Mouse (Mus musculus) hindbrain, embryonic 13.5 days (tissue): ENCODE results near the gene Tex14. TPM values are rescaled to one million over a fixed set of nuclear protein-coding genes. Genes with fewer than 3 reads are reported as not detected.

ENCODE experiments used
- ATAC-seq: fragments of 200-750 bp; cut with Nextera tagmentation; 2 replicates; pipeline ENCODE4 v1.8.0; 2017; ENCODE audit warnings: moderate TSS enrichment; ENCODE audit not compliant: low FRiP score
- H3K27ac ChIP-seq: fragments of 300-500 bp; sonication (generic); 2 replicates; pipeline ENCODE4 v1.5.1; 2015; ENCODE audit warnings: inconsistent platforms, mild to moderate bottlenecking, moderate library complexity
- H3K27me3 ChIP-seq: fragments of 300-500 bp; sonication (generic); 2 replicates; pipeline ENCODE4 v1.6.1; 2015; ENCODE audit warnings: mild to moderate bottlenecking, inconsistent platforms
- H3K36me3 ChIP-seq: fragments of 300-500 bp; sonication (generic); 2 replicates; pipeline ENCODE4 v1.6.1; 2015; ENCODE audit warnings: mild to moderate bottlenecking, inconsistent platforms
- H3K4me1 ChIP-seq: fragments of 300-500 bp; sonication (generic); replicated peaks from 2 replicates; pipeline ENCODE4 v1.6.1; 2015; ENCODE audit warnings: inconsistent platforms
- H3K4me2 ChIP-seq: fragments of 300-500 bp; sonication (generic); 2 replicates; pipeline ENCODE4 v1.6.1; 2015; ENCODE audit warnings: inconsistent platforms, mild to moderate bottlenecking, moderate library complexity
- H3K4me3 ChIP-seq: fragments of 300-500 bp; sonication (generic); 2 replicates; pipeline ENCODE4 v1.5.1; 2015; ENCODE audit warnings: mild to moderate bottlenecking, inconsistent platforms
- H3K9ac ChIP-seq: fragments of 300-500 bp; sonication (generic); 2 replicates; pipeline ENCODE4 v1.6.1; 2015; ENCODE audit warnings: mild to moderate bottlenecking, inconsistent platforms
- H3K9me3 ChIP-seq: fragments of 300-500 bp; sonication (generic); 2 replicates; pipeline ENCODE4 v1.6.1; 2016; ENCODE audit warnings: inconsistent platforms
- WGBS: fragments of 180-500 bp; shearing (Covaris S2); methylation state at CpG from one replicate; pipeline ENCODE4 v1.1.7; 2015; 5-methylcytosine and 5-hydroxymethylcytosine counted together
- polyA plus RNA-seq: library from polyadenylated mRNA; unstranded; fragments of >200 nt; fragmentation: Nextera tagmentation; extraction: Ambion mirVana; gene quantifications from 2 replicates; pipeline ENCODE4 v1.2.1, GENCODE M21; 2015

Tex14 gene
- polyA plus RNA-seq, 1 experiment from 2014 or later = 1.00 TPM

DNA sequence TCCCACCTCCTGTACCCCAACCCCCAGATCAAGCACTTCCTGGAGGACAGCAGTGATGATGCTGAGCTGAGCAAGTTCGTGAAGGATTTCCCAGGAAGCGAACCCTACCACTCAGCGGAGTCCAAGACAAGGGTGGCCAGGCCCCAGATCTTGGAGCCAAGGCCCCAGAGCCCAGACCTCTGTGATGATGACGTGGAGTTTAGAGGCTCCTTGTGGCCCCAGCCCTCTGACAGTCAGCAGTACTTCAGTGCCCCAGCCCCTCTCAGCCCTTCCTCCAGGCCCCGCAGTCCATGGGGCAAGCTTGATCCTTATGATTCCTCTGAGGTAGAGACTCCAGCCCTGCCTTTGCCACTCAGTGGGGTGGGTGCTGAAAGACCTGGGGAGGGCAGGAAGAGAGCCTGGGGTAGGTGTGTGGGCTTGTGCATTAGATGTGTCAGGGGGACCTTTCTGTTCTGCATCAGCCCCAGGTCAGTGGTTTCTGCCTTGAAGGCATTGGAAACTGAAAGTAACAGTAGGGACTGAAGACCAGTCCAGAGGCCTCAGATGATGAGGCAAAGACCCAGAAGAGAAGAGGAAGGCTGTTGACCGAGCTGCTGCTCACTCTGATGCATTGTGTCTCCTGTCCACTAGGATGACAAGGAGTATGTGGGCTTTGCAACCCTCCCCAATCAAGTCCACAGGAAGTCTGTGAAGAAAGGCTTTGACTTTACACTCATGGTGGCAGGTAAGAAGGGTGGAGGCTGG is 178.6 kb downstream of the Tex14 start:
- Histone ChIP-seq H3K9ac (no peak overlapping the region), H3K4me2 (no peak overlapping the region), H3K36me3 (no peaks in the 10 kb centered on the region), H3K4me1 (peaks cover 10% of the 10 kb centered on the region), H3K9me3 (no peaks in the 10 kb centered on the region), H3K27me3 (no peaks in the 10 kb centered on the region), H3K27ac (no peak overlapping the region), H3K4me3 (no peak overlapping the region)
- WGBS = 85% methylated on average over 6 of the region's 6 CpGs
- no peak for ATAC-seq

DNA sequence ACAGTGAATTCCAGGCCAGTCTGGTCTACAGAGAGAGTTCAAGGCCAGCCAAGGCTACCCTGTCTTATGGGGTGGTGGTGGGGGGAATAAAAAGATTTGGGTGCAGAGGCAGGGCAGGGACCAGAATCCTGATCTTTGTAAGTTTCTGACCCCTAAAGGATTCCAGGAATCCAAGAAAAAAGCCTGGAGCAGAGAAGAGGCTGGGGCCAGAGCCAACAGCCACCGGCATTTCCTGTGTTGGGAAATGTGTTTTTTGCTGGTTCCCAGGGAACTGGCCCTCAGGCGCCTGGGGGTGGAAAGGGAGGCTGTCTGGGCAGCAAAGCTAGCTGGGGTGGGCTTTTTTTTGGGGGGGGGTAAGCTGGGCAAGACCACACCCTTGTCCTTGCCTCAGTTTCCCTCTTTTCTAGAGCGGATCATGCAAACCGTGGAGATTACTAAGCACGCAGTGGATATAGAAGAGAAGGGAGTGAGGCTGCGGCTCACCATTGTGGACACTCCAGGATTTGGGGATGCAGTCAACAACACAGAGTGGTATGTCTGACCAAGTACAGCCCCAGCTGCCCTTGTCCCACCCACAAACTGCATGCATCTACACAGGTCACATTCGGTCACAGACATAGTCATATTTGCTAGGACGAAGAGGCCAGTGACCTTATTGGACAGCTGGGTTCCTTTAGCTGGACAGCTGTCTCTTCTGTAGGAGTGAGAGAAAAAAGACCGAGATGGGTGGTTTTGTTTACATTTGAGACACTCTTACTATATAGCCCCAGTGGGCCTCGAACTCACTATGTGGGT is 180.0 kb downstream of the Tex14 start:
- 85% methylated on average over 10 of the region's 10 CpGs for WGBS
- Histone ChIP-seq H3K4me3 (no peak overlapping the region), H3K4me1 (peaks cover 12% of the 10 kb centered on the region), H3K36me3 (no peaks in the 10 kb centered on the region), H3K9me3 (no peaks in the 10 kb centered on the region), H3K9ac (no peak overlapping the region), H3K27me3 (no peaks in the 10 kb centered on the region), H3K4me2 (no peak overlapping the region), H3K27ac (no peak overlapping the region)
- ATAC-seq = no peak

DNA sequence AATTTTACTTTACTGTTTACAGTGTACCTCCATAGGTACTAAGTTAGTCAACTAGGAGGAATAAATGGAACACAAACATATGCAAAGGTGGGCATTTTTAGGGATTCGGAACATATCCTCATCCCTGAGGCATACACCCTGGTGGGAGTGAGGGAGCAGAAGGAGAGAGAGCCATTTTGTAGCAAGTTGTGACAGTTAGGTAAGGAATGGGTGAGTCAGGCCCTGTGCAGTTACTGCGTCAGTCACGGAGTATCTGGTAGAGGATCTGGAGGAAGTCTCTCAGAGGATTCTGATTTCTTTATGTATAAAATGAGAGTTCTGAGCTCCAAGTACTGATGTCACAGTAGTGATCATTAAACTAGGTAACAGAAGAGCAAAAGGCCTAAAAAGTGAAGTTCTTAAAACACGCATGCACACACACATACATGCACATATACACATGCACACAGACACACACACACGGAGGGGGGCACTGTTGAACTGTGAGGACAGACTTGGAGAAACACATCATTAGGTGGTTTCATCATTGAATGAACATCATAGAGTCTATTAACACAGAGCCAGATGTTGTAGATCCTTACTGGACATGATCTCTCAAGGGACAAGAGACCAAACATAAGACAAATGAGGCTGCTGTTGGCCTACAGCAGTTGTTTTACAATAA is 182.5 kb downstream of the Tex14 start:
- H3K9ac ChIP-seq = no peak overlapping the region
- 96% methylated on average over 5 of the region's 5 CpGs for WGBS
- peaks cover 25% of the 10 kb centered on the region for H3K4me1 ChIP-seq
- ATAC-seq = no peak
- no peaks in the 10 kb centered on the region for H3K36me3 ChIP-seq
- H3K27ac ChIP-seq = no peak overlapping the region
- H3K4me3 ChIP-seq = no peak overlapping the region
- H3K9me3 ChIP-seq = no peaks in the 10 kb centered on the region
- no peak overlapping the region for H3K4me2 ChIP-seq
- no peaks in the 10 kb centered on the region for H3K27me3 ChIP-seq

DNA sequence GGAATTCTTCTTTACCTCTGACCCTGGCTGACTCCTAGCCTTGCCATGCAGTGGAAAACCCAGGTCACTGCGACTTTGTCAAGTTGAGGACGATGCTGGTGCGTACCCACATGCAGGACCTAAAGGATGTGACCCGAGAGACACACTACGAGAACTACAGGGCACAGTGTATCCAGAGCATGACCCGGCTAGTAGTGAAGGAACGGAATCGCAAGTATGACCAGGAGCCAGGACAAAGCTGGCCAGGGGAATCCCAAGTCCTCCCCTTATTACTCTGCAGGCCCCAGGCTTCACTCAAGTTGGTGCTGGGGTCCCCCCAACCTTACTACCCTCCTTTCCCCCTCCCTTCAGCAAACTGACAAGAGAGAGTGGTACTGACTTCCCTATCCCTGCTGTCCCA is 184.7 kb downstream of the Tex14 start:
- peaks cover 42% of the 10 kb centered on the region for H3K4me1 ChIP-seq
- no peaks in the 10 kb centered on the region; the same call in 1 of the 2 replicates for H3K36me3 ChIP-seq
- peak overlapping the region; percentile 29; the same call in 1 of the 2 replicates for H3K9ac ChIP-seq
- 89% methylated on average over 8 of the region's 8 CpGs for WGBS
- peak overlapping the region; percentile 87; the same call in 1 of the 2 replicates for H3K4me2 ChIP-seq
- no peak overlapping the region for H3K27ac ChIP-seq
- no peaks in the 10 kb centered on the region for H3K9me3 ChIP-seq
- H3K27me3 ChIP-seq = no peaks in the 10 kb centered on the region
- no peak for ATAC-seq
- H3K4me3 ChIP-seq = no peak overlapping the region

DNA sequence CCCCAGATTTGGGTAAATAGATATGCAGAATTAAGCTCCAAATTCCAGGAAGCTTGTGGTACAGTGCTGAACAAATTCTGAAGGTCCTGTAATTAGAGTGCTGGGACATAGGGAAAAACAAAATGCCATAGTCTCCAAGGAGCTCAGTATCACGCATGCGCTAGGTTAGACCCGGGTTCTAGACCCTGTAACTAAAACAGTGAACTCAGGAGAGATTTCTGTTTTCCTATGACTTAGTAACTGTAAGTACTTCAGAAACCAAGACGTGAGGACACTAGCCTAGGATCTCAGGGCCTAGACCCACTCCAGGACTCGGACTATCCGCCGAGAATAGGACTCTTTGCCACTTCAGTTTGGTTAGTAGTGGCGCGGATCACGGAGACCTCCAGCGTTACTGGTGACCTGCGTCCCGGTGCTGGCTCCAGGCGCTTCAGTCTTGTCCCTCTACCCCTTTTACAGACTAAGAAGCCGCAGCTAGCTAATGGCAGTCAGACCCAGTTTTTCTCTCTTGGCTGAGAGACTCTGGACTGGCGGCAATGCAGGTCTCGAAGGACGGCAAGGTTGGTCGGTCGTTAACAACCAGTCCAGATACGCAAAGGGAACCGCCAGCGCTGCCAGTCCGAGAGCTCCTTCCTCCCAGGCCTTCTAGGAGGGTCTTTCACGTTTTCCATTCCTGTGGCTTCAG is 186.1 kb downstream of the Tex14 start:
- ATAC-seq = no peak
- 2% methylated on average over 25 of the region's 25 CpGs for WGBS

DNA sequence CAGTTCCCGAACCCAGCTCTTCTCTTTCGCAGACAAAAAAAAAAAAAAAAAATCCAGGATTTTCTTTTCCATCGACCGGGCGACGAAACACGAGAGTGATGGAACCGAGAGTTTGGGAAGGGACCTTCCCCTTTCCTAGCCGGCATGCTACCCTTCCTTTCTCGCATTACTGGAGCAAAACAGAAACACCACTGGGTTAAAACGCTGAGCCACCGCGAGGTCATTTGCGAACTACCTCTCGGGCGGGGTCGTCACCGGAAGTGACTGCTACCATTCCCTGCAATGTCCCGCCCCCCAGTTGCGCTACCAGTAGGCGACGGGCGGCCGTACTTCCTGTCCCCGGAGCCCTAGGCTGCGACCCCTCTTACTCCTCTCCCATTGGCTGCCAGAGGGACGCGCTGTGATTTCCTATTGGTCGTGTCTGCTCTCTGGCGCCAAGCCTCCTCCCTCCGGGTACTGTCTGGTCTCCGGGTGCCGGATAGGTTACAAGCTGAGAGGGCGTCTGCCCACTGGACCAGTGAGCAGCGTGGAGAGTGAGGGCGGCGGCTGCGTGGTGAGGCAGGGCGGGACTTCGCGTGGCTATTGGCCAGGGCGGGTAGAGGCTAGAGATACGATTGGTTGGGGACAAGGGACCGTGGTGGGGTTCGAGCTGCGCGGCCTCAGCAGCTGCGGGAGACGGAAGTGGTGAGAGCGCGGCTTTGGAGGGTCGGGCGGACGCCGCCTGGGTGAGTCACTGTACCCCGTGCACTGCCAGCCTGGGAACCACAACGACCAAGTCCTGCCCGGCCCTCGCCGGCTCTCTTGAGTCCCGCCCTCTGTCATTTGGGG is 186.9 kb downstream of the Tex14 start, which contains the start of gene Mtmr4:
Mtmr4 (plus strand) TSS at position 637 of the 828 bp plus-strand sequence.
- Histone ChIP-seq H3K36me3 (no peaks in the 10 kb centered on the region; the same call in 1 of the 2 replicates), H3K9me3 (no peaks in the 10 kb centered on the region), H3K27me3 (no peaks in the 10 kb centered on the region), H3K4me3 (peak within 1 kb of the TSS; percentile 75), H3K4me2 (peak within 1 kb of the TSS; percentile 87), H3K4me1 (peaks cover 60% of the 10 kb centered on the region), H3K9ac (peak within 1 kb of the TSS; percentile 92), H3K27ac (peak within 1 kb of the TSS; percentile 93)
- ATAC-seq = peak; percentile 98
- WGBS = under 1% methylated on average over 60 of the region's 61 CpGs

More for the DNA sequence above, 186.1 kb downstream of the Tex14 start:
- Histone ChIP-seq H3K27ac (peak overlapping the region; percentile 92), H3K27me3 (no peaks in the 10 kb centered on the region), H3K4me3 (peak overlapping the region; percentile 75), H3K4me2 (peak overlapping the region; percentile 87), H3K9ac (peak overlapping the region; percentile 92), H3K9me3 (no peaks in the 10 kb centered on the region), H3K36me3 (no peaks in the 10 kb centered on the region; the same call in 1 of the 2 replicates), H3K4me1 (peaks cover 52% of the 10 kb centered on the region)

DNA sequence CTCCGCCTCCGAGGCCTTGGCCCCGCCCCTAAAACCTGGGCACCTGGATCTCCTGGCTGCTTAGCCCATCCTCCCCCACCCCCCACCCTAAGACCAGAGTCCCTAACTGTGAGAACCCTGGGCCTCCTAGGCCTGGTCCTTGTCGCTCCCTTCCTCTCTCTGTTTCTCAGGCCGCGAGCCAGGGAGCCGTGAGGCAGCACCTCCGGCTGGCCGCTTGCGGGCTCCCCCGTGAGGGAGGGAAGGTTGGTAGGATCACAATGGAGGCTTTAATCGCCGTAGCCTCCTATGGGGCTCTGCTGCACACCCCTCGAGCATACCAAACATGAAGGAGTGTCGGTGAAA is 187.5 kb downstream of the Tex14 start:
- ATAC-seq = peak; percentile 49; the same call in 1 of the 2 replicates
- no peaks in the 10 kb centered on the region for H3K27me3 ChIP-seq
- peak overlapping the region; percentile 77 for H3K9ac ChIP-seq
- WGBS = 0% methylated on average over 12 of the region's 15 CpGs
- peak overlapping the region; percentile 73 for H3K4me2 ChIP-seq
- H3K36me3 ChIP-seq = peaks cover 5% of the 10 kb centered on the region
- H3K4me3 ChIP-seq = peak overlapping the region; percentile 75
- H3K27ac ChIP-seq = peak overlapping the region; percentile 93
- H3K4me1 ChIP-seq = peaks cover 66% of the 10 kb centered on the region
- no peaks in the 10 kb centered on the region for H3K9me3 ChIP-seq

DNA sequence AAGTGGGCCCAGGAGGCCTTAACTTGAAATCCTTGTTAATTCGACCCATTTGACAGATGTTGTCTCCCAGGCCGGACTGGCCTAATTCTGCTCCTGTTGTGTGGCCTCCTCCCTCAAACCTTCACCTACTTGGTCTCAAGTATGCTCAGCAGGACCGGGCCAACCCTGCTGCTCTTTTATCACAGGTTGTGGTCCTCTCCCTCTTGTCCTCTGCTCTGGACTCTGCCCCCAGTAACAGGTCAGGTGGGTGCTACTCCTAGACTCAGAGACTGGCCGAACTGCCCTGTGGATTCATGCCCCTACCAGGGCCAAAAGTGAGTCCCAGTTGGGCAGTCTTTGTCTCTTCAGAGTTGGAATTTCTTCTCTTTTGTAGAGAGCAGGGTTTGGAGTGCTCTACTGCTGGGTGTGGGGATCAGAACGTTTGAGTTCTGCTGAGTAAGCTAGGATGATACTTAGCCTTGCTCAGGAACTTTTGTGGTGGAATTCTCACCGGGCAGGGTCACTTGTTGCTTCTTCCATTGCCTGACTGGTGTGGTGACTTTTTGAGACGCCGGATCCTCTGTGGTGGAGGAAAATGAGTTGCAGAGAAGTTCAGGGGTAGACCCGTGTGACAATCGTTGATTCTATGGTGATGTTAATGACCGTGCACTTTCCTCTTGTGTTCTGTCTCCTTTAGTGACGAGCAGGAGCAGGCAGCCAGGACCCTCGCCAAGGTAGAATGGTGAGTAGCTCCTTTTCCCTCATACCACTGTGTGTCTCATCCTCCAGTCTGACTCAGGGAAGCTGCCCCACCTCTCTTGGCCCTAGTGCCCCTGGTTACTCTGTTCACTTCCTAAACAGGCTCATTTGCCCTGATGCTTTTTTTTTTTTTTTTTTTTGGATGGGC is 188.1 kb downstream of the Tex14 start:
- WGBS = 28% methylated on average over 13 of the region's 13 CpGs
- Histone ChIP-seq H3K9me3 (no peaks in the 10 kb centered on the region), H3K4me1 (peaks cover 71% of the 10 kb centered on the region), H3K9ac (peak overlapping the region; percentile 77), H3K27ac (peak overlapping the region; percentile 93), H3K4me3 (peak overlapping the region; percentile 75), H3K4me2 (peak overlapping the region; percentile 73), H3K27me3 (no peaks in the 10 kb centered on the region), H3K36me3 (peaks cover 11% of the 10 kb centered on the region)
- ATAC-seq = no peak

DNA sequence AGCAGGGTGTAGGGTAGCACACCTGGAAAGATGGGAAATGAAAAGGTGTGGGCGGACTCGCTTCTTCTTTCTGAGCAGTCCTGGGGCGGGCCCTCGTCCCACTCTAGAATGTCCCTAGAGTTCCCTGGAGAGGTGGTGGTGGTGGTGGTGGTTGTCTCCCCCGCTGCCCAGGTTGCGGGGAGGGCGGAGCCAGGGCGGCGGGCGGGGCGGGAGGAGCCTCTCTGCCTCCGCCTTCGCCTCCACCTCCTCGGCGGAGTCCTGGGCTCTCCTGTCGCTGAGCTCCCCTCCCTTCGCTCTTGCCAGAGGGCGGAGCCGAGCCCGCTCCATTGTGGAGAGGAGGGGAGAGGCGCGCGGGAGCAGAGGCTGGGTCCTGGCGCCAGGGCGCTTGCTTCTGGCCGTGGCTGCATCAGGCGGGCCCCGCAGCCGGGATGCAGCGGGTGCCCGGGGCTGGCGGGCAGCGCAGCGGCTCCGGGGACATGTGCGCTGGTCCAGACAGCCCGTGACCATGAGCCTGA is 190.5 kb downstream of the Tex14 start:
- Histone ChIP-seq H3K4me2 (peak overlapping the region; percentile 83), H3K27me3 (no peaks in the 10 kb centered on the region), H3K27ac (peak overlapping the region; percentile 94), H3K9ac (peak overlapping the region; percentile 99), H3K4me1 (peaks cover 57% of the 10 kb centered on the region), H3K36me3 (peaks cover 35% of the 10 kb centered on the region), H3K4me3 (peak overlapping the region; percentile 90), H3K9me3 (no peaks in the 10 kb centered on the region)
- peak; percentile 43 for ATAC-seq
- WGBS = 0% methylated on average over 33 of the region's 37 CpGs

DNA sequence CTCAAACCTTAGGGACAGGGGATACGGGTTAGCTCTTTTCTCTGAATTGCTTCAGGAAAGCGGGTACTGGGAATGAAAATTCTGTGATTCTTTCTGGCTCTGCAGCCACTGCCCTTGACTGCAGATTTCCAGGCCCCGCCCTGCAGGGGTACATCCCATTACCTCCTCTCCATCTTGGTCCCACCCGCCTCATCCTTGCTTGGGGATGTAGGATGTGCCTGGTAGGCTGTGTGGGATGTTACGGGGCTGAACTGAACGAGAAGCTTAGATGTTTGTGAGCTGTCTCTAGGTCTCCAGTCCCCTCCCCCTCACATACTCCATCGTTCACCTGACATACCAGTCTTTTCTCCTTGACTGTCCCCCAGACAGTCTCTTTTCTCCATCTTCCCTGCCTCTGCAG is 191.1 kb downstream of the Tex14 start:
- Histone ChIP-seq H3K9me3 (no peaks in the 10 kb centered on the region), H3K4me3 (peak overlapping the region; percentile 90), H3K27ac (peak overlapping the region; percentile 94), H3K27me3 (no peaks in the 10 kb centered on the region), H3K4me1 (peaks cover 51% of the 10 kb centered on the region), H3K9ac (peak overlapping the region; percentile 99), H3K36me3 (peaks cover 41% of the 10 kb centered on the region), H3K4me2 (peak overlapping the region; percentile 83)
- 6% methylated on average over 7 of the region's 7 CpGs for WGBS
- ATAC-seq = no peak
